Mouse (Mus musculus): ENCODE results near the gene Hoxc6. TPM values are rescaled to one million over a fixed set of nuclear protein-coding genes. Genes with fewer than 3 reads are reported as not detected.

Gene Hoxc6
- polyA plus RNA-seq, 1 experiment from 2014 or later, result 0.25 TPM

GRCm38 (mm10) chr15:102972254-102972653 is 25.8 kb upstream of the Hoxc6 start:
- no peak overlapping the region for H3K4me2 ChIP-seq
- WGBS, result under 1% methylated on average over 21 of the region's 21 CpGs

DNA sequence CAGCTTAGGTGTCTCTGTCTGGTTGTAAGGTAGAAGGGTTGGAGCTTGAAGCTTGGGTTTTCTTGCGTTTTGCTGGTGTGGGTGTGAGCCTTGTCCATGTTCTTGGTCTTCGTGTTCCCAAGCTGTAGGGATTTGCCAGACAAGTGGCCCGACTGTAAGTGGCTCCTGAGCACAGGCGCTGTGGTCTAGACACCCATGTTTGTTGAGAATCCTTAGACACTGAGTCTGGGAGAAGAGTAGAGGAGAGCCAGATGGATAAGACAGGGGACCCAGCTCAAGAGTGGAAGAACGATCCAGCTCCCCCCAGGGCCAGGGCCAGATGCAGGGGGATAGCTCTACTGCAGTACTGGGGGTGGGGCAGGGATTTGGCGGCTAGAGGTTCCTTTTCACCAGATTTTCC is 25.3 kb upstream of the Hoxc6 start:
- no peaks in the 10 kb centered on the region for H3K9me3 ChIP-seq
- H3K4me2 ChIP-seq, result no peak overlapping the region
- no peak overlapping the region for H3K27ac ChIP-seq (replicated peaks)
- WGBS, result 2% methylated on average over 6 of the region's 6 CpGs
- no peak overlapping the region for H3K9ac ChIP-seq
- no peak overlapping the region for H3K4me3 ChIP-seq
- H3K4me1 ChIP-seq, result peaks cover 5% of the 10 kb centered on the region; the same call in 1 of the 2 replicates
- peaks cover 99% of the 10 kb centered on the region for H3K27me3 ChIP-seq (replicated peaks)
- no peak for ATAC-seq (ENCODE audit: extremely low read depth, insufficient number of reproducible peaks, low FRiP score, low TSS enrichment)
- no peaks in the 10 kb centered on the region for H3K36me3 ChIP-seq

More at GRCm38 (mm10) chr15:102972254-102972653, 25.8 kb upstream of the Hoxc6 start:
- Histone ChIP-seq H3K27me3 (replicated peaks) (peaks cover 99% of the 10 kb centered on the region), H3K36me3 (no peaks in the 10 kb centered on the region), H3K9me3 (no peaks in the 10 kb centered on the region), H3K4me1 (peaks cover 5% of the 10 kb centered on the region; the same call in 1 of the 2 replicates), H3K4me3 (no peak overlapping the region), H3K9ac (no peak overlapping the region), H3K27ac (replicated peaks) (no peak overlapping the region)
- no peak for ATAC-seq (ENCODE audit: extremely low read depth, insufficient number of reproducible peaks, low FRiP score, low TSS enrichment)

DNA sequence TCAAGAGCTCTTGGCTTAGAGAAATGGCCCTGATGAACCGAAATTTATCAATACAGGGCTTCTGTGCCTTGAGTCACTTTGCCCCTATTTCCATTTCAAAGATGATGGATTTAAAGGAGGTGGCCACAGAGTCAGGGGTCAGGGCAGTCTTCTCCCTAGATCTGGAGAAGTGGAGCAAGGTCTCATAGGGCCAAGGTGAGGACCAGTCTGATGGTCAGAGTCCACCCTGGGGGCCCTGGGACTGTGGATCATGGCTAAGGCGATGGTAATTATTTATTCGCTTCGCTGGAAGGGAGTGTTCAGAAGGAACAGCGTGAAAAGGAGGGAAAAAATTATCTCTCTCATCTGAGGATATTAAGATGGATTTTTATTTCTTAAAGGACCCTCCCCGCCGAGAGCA is 23.0 kb upstream of the Hoxc6 start:
- no peak overlapping the region for H3K4me2 ChIP-seq
- no peak overlapping the region for H3K9ac ChIP-seq
- peaks cover 5% of the 10 kb centered on the region; the same call in 1 of the 2 replicates for H3K4me1 ChIP-seq
- H3K36me3 ChIP-seq, result no peaks in the 10 kb centered on the region
- peaks cover 100% of the 10 kb centered on the region for H3K27me3 ChIP-seq (replicated peaks)
- no peak overlapping the region for H3K4me3 ChIP-seq
- no peak overlapping the region for H3K27ac ChIP-seq (replicated peaks)
- ATAC-seq (ENCODE audit: extremely low read depth, insufficient number of reproducible peaks, low FRiP score, low TSS enrichment), result no peak
- H3K9me3 ChIP-seq, result no peaks in the 10 kb centered on the region
- 4% methylated on average over 7 of the region's 7 CpGs for WGBS

GRCm38 (mm10) chr15:102975688-102976111 is 22.4 kb upstream of the Hoxc6 start:
- H3K4me3 ChIP-seq, result no peak overlapping the region
- H3K4me1 ChIP-seq, result peaks cover 5% of the 10 kb centered on the region; the same call in 1 of the 2 replicates
- H3K9ac ChIP-seq, result no peak overlapping the region
- H3K36me3 ChIP-seq, result no peaks in the 10 kb centered on the region
- H3K27me3 ChIP-seq (replicated peaks), result peaks cover 100% of the 10 kb centered on the region
- no peak overlapping the region for H3K27ac ChIP-seq (replicated peaks)
- ATAC-seq (ENCODE audit: extremely low read depth, insufficient number of reproducible peaks, low FRiP score, low TSS enrichment), result no peak
- H3K4me2 ChIP-seq, result no peak overlapping the region
- under 1% methylated on average over 21 of the region's 21 CpGs for WGBS
- H3K9me3 ChIP-seq, result no peaks in the 10 kb centered on the region

GRCm38 (mm10) chr15:102976171-102976570 is 21.9 kb upstream of the Hoxc6 start, which contains the start of gene Hoxc9:
Gene Hoxc9 (plus strand): TSS chr15:102976439.
- no peaks in the 10 kb centered on the region for H3K9me3 ChIP-seq
- peaks cover 5% of the 10 kb centered on the region; the same call in 1 of the 2 replicates for H3K4me1 ChIP-seq
- H3K9ac ChIP-seq, result no peak within 1 kb of the TSS
- H3K4me2 ChIP-seq, result peak within 1 kb of the TSS; percentile 51
- 1% methylated on average over 16 of the region's 20 CpGs for WGBS
- peak within 1 kb of the TSS; percentile 35 for H3K4me3 ChIP-seq
- no peak within 1 kb of the TSS for H3K27ac ChIP-seq (replicated peaks)
- no peak for ATAC-seq (ENCODE audit: extremely low read depth, insufficient number of reproducible peaks, low FRiP score, low TSS enrichment)
- H3K27me3 ChIP-seq (replicated peaks), result peaks cover 100% of the 10 kb centered on the region
- H3K36me3 ChIP-seq, result no peaks in the 10 kb centered on the region

GRCm38 (mm10) chr15:102976631-102977422 is 21.2 kb upstream of the Hoxc6 start:
- peak overlapping the region; percentile 35 for H3K4me3 ChIP-seq
- no peak overlapping the region for H3K9ac ChIP-seq
- H3K27me3 ChIP-seq (replicated peaks), result peaks cover 100% of the 10 kb centered on the region
- WGBS, result 1% methylated on average over 37 of the region's 37 CpGs
- no peaks in the 10 kb centered on the region for H3K36me3 ChIP-seq
- no peak overlapping the region for H3K27ac ChIP-seq (replicated peaks)
- ATAC-seq (ENCODE audit: extremely low read depth, insufficient number of reproducible peaks, low FRiP score, low TSS enrichment), result no peak
- peak overlapping the region; percentile 51 for H3K4me2 ChIP-seq
- H3K9me3 ChIP-seq, result no peaks in the 10 kb centered on the region
- H3K4me1 ChIP-seq, result peaks cover 10% of the 10 kb centered on the region

GRCm38 (mm10) chr15:102977423-102977974 is 20.6 kb upstream of the Hoxc6 start:
- Histone ChIP-seq H3K9ac (no peak overlapping the region), H3K4me2 (peak overlapping the region; percentile 51), H3K4me1 (peaks cover 13% of the 10 kb centered on the region), H3K27ac (replicated peaks) (no peak overlapping the region), H3K4me3 (peak overlapping the region; percentile 35), H3K27me3 (replicated peaks) (peaks cover 100% of the 10 kb centered on the region), H3K36me3 (no peaks in the 10 kb centered on the region), H3K9me3 (no peaks in the 10 kb centered on the region)
- ATAC-seq (ENCODE audit: extremely low read depth, insufficient number of reproducible peaks, low FRiP score, low TSS enrichment), result no peak
- 3% methylated on average over 16 of the region's 16 CpGs for WGBS

GRCm38 (mm10) chr15:102978615-102979515 is 19.2 kb upstream of the Hoxc6 start:
- Histone ChIP-seq H3K4me1 (peaks cover 13% of the 10 kb centered on the region), H3K9me3 (no peaks in the 10 kb centered on the region), H3K9ac (no peak overlapping the region), H3K4me3 (no peak overlapping the region), H3K36me3 (no peaks in the 10 kb centered on the region), H3K4me2 (no peak overlapping the region), H3K27me3 (replicated peaks) (peaks cover 100% of the 10 kb centered on the region), H3K27ac (replicated peaks) (no peak overlapping the region)
- ATAC-seq (ENCODE audit: extremely low read depth, insufficient number of reproducible peaks, low FRiP score, low TSS enrichment), result no peak
- WGBS, result 4% methylated on average over 13 of the region's 13 CpGs

DNA sequence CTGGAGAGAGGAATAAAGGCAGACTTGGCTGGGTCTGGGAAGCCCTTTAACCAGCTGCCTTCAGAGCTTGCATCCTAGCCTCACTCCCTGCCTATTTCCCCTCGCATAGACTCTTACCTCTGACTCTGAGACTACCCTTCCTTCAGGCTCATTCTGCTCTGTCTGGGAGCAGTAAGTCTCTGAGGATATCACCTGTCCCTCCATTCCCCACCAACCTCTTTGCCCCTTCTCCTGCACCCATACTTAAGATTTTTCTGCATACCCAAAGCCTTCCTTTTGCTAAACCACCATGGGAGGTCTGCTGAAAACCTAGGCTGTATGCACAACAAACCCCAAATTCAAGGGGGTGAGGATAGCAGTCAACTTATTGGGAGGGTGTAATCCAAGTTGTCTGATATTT is 18.1 kb upstream of the Hoxc6 start:
- Histone ChIP-seq H3K4me3 (no peak overlapping the region), H3K4me2 (no peak overlapping the region), H3K9ac (no peak overlapping the region), H3K27ac (replicated peaks) (no peak overlapping the region), H3K4me1 (peaks cover 13% of the 10 kb centered on the region), H3K36me3 (no peaks in the 10 kb centered on the region), H3K9me3 (no peaks in the 10 kb centered on the region), H3K27me3 (replicated peaks) (peaks cover 100% of the 10 kb centered on the region)
- no peak for ATAC-seq (ENCODE audit: extremely low read depth, insufficient number of reproducible peaks, low FRiP score, low TSS enrichment)
- WGBS, result 0% methylated on average over 1 of the region's 1 CpGs

DNA sequence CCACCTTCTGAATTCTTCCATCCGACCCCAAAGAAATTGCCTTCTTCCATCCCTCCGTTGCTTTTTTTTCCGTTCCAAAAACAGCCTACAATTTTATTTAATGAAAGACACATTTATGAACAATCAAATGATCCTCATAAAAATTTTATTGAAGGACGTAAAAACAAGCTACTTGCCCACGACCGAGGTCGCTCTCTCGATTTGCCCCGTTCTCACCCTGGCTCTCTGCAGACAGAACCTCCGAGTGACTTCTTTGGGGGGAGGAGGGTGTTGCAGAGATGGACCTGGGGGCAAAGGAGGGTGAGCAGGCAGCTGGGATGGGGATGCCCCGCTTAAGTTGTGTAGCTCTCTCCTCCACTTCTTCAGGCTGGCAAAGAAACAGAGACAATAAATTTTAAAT is 17.7 kb upstream of the Hoxc6 start:
- Histone ChIP-seq H3K9me3 (no peaks in the 10 kb centered on the region), H3K4me1 (peaks cover 13% of the 10 kb centered on the region), H3K36me3 (no peaks in the 10 kb centered on the region), H3K4me2 (no peak overlapping the region), H3K4me3 (no peak overlapping the region), H3K27me3 (replicated peaks) (peaks cover 100% of the 10 kb centered on the region), H3K27ac (replicated peaks) (no peak overlapping the region), H3K9ac (no peak overlapping the region)
- 4% methylated on average over 11 of the region's 11 CpGs for WGBS
- ATAC-seq (ENCODE audit: extremely low read depth, insufficient number of reproducible peaks, low FRiP score, low TSS enrichment), result no peak

DNA sequence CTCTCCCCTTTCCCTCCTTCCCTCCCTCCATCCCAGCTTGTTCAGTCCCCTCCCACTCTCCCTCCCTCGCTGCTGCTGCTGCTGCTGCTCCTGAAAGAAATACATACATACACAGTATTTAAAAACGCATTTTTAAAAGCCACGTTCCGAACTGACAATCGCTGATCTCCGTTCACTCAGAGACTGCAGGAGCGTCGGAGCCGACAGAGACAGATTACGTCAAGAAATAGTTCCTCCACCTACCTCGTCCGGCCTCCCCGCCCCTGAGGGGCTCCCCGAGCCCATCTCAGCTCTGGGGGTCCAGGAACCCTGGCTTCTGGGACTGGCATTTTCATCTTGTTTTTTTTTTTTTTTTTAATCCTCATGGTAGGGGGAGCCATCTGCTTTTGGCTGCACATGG is 17.1 kb upstream of the Hoxc6 start:
- peaks cover 13% of the 10 kb centered on the region for H3K4me1 ChIP-seq
- WGBS, result 0% methylated on average over 14 of the region's 14 CpGs
- H3K36me3 ChIP-seq, result no peaks in the 10 kb centered on the region
- peaks cover 100% of the 10 kb centered on the region for H3K27me3 ChIP-seq (replicated peaks)
- peak overlapping the region; percentile 42 for H3K4me3 ChIP-seq
- H3K27ac ChIP-seq (replicated peaks), result no peak overlapping the region
- H3K9ac ChIP-seq, result no peak overlapping the region
- no peak for ATAC-seq (ENCODE audit: extremely low read depth, insufficient number of reproducible peaks, low FRiP score, low TSS enrichment)
- no peaks in the 10 kb centered on the region for H3K9me3 ChIP-seq
- H3K4me2 ChIP-seq, result peak overlapping the region; percentile 62

All from heart, embryonic 13.5 days (tissue).